Mouse (Mus musculus) heart, postnatal 0 days (tissue): ENCODE data around the gene AU021092. TPM values are rescaled to one million over a fixed set of nuclear protein-coding genes. Genes with fewer than 3 reads are reported as not detected.

Experiments used
- ATAC-seq: fragments of 200-750 bp; cut with Nextera tagmentation; 2 replicates; pipeline ENCODE4 v1.8.0; 2017; ENCODE audit warnings: low read depth, moderate number of reproducible peaks, moderate library complexity; ENCODE audit not compliant: insufficient read depth
- DNase-seq: peaks from one replicate; pipeline ENCODE4 v3.0.0-alpha.2; 2016; ENCODE audit warnings: low spot score
- H3K27ac ChIP-seq: fragments of 300-500 bp; sonication (generic); 2 replicates; pipeline ENCODE4 v1.5.1; 2014; ENCODE audit warnings: low read depth, mild to moderate bottlenecking
- H3K27me3 ChIP-seq: fragments of 300-500 bp; sonication (generic); 2 replicates; pipeline ENCODE4 v1.6.1; 2014; ENCODE audit warnings: low read length, mixed read lengths; ENCODE audit not compliant: control insufficient read depth, insufficient read depth
- H3K36me3 ChIP-seq: fragments of 300-500 bp; sonication (generic); replicated peaks from 2 replicates; pipeline ENCODE4 v1.6.1; 2014; ENCODE audit warnings: low read length, mixed read lengths; ENCODE audit not compliant: control insufficient read depth, insufficient read depth
- H3K4me1 ChIP-seq: fragments of 300-500 bp; sonication (generic); 2 replicates; pipeline ENCODE4 v1.6.1; 2014; ENCODE audit warnings: antibody characterized with exemption; ENCODE audit not compliant: control insufficient read depth, insufficient read depth
- H3K4me2 ChIP-seq: fragments of 300-500 bp; sonication (generic); 2 replicates; pipeline ENCODE4 v1.6.1; 2014; ENCODE audit warnings: low read depth, mild to moderate bottlenecking, low read length, moderate library complexity
- H3K4me3 ChIP-seq: fragments of 300-500 bp; sonication (generic); 2 replicates; pipeline ENCODE4 v1.5.1; 2014; ENCODE audit warnings: low read depth, low read length
- H3K9ac ChIP-seq: fragments of 300-500 bp; sonication (generic); replicated peaks from 2 replicates; pipeline ENCODE4 v1.6.1; 2014; ENCODE audit warnings: low read depth, low read length, mixed read lengths
- H3K9me3 ChIP-seq: fragments of 300-500 bp; sonication (generic); replicated peaks from 2 replicates; pipeline ENCODE4 v1.6.1; 2016; ENCODE audit warnings: low read length; ENCODE audit not compliant: control insufficient read depth
- CTCF ChIP-seq: IDR thresholded peaks from 2 replicates; pipeline ENCODE4 v1.5.1; 2016; ENCODE audit warnings: antibody characterized with exemption, control low read depth, low read depth
- EP300 ChIP-seq: IDR thresholded peaks from 2 replicates; pipeline ENCODE4 v1.6.1; 2016; ENCODE audit warnings: antibody characterized with exemption, low read depth
- WGBS: fragments of 180-500 bp; shearing (Covaris S2); extraction: QIAGEN DNeasy Blood & Tissue Kit; methylation state at CpG from one replicate; pipeline ENCODE4 v1.1.7; 2014; 5-methylcytosine and 5-hydroxymethylcytosine counted together
- polyA plus RNA-seq: library from polyadenylated mRNA; unstranded; fragments of >200 nt; fragmentation: Nextera tagmentation; extraction: Ambion mirVana; gene quantifications from 2 replicates; pipeline ENCODE4 v1.2.1, GENCODE M21; 2015
- total RNA-seq: library from RNA; depleted of rRNA; stranded (reverse); fragments of >200 nt; gene quantifications from 2 replicates; pipeline ENCODE4 v1.2.3, GENCODE M21; 2014; ENCODE audit warnings: low replicate concordance

Gene AU021092
- total and polyA plus RNA-seq, 2 experiments from 2014 or later: 6.3 to 12.2 TPM

- WGBS: 46% methylated on average over 4 of the region's 4 CpGs
- Histone ChIP-seq H3K4me2 (no peak overlapping the region), H3K4me3 (no peak overlapping the region)
These were observed 696 bp downstream of the AU021092 start for GRCm38 (mm10) chr16:5221403-5221802.

GRCm38 (mm10) chr16:5217341-5218133 is 4.6 kb downstream of the AU021092 start:
- Histone ChIP-seq H3K27ac (no peak overlapping the region), H3K4me1 (0 out of 2 replicates have a peak, but pooled peaks cover 4% of the 10 kb centered on the region), H3K4me2 (no peak overlapping the region), H3K4me3 (no peak overlapping the region), H3K27me3 (no peaks in the 10 kb centered on the region), H3K9me3 (no peaks in the 10 kb centered on the region), H3K9ac (no peak overlapping the region), H3K36me3 (no peaks in the 10 kb centered on the region)
- 73% methylated on average over 5 of the region's 5 CpGs for WGBS
- DNase-seq (no peak), ATAC-seq (no peak)
- TF ChIP-seq CTCF: no peak
- TF ChIP-seq EP300: no peak

More at GRCm38 (mm10) chr16:5221403-5221802, 696 bp downstream of the AU021092 start:
- Histone ChIP-seq H3K27ac (no peak overlapping the region), H3K9ac (no peak overlapping the region), H3K27me3 (no peaks in the 10 kb centered on the region), H3K4me1 (0 out of 2 replicates have a peak, but pooled peaks cover 4% of the 10 kb centered on the region), H3K9me3 (no peaks in the 10 kb centered on the region), H3K36me3 (no peaks in the 10 kb centered on the region)
- no peak for TF ChIP-seq CTCF
- TF ChIP-seq EP300: no peak
- no peak for DNase-seq
- ATAC-seq: no peak

- 51% methylated on average over 6 of the region's 6 CpGs for WGBS
- no peak for DNase-seq
These were observed 5.4 kb downstream of the AU021092 start for GRCm38 (mm10) chr16:5216686-5217085.

GRCm38 (mm10) chr16:5214126-5214525 is 8.0 kb downstream of the AU021092 start:
- Histone ChIP-seq H3K36me3 (no peaks in the 10 kb centered on the region), H3K9me3 (no peaks in the 10 kb centered on the region), H3K27ac (no peak overlapping the region), H3K9ac (no peak overlapping the region), H3K4me3 (no peak overlapping the region), H3K4me2 (no peak overlapping the region), H3K4me1 (0 out of 2 replicates have a peak, but pooled peaks cover 4% of the 10 kb centered on the region), H3K27me3 (no peaks in the 10 kb centered on the region)
- ATAC-seq (no peak), DNase-seq (no peak)
- TF ChIP-seq EP300 (no peak), CTCF (no peak)
- WGBS: 66% methylated on average over 2 of the region's 2 CpGs

More at GRCm38 (mm10) chr16:5216686-5217085, 5.4 kb downstream of the AU021092 start:
- Histone ChIP-seq H3K27ac (no peak overlapping the region), H3K4me2 (no peak overlapping the region), H3K9ac (no peak overlapping the region), H3K27me3 (no peaks in the 10 kb centered on the region), H3K9me3 (no peaks in the 10 kb centered on the region), H3K36me3 (no peaks in the 10 kb centered on the region), H3K4me3 (no peak overlapping the region), H3K4me1 (0 out of 2 replicates have a peak, but pooled peaks cover 4% of the 10 kb centered on the region)
- no peak for ATAC-seq
- TF ChIP-seq CTCF (no peak), EP300 (no peak)

GRCm38 (mm10) chr16:5212150-5212549 is 9.9 kb downstream of the AU021092 start:
- WGBS: 75% methylated on average over 3 of the region's 3 CpGs
- Histone ChIP-seq H3K9ac (no peak overlapping the region), H3K36me3 (no peaks in the 10 kb centered on the region), H3K4me3 (no peak overlapping the region), H3K27ac (no peak overlapping the region), H3K9me3 (no peaks in the 10 kb centered on the region), H3K4me1 (0 out of 2 replicates have a peak, but pooled peaks cover under 1% of the 10 kb centered on the region), H3K27me3 (no peaks in the 10 kb centered on the region), H3K4me2 (no peak overlapping the region)
- TF ChIP-seq EP300 (no peak), CTCF (no peak)
- no peak for DNase-seq
- ATAC-seq: no peak
